Mouse (Mus musculus) hindbrain, embryonic 14.5 days (tissue): ENCODE measurements around the gene Cgnl1. TPM values are rescaled to one million over a fixed set of nuclear protein-coding genes. Genes with fewer than 3 reads are reported as not detected.
"Not testable (repeated sequence)": the region's sequence is repeated elsewhere in the genome, so short reads cannot be mapped to it uniquely, and the experiment has no call there.

ENCODE experiments used
- ATAC-seq: fragments of 200-750 bp; cut with Nextera tagmentation; 2 replicates; pipeline ENCODE4 v1.8.0; 2017; ENCODE audit warnings: moderate number of reproducible peaks, mild to moderate bottlenecking, moderate TSS enrichment, moderate library complexity; ENCODE audit not compliant: low FRiP score
- DNase-seq: peaks from one replicate; pipeline ENCODE4 v3.0.0-alpha.2; 2015; ENCODE audit warnings: low spot score
- H3K27ac ChIP-seq: fragments of 300-500 bp; sonication (generic); 2 replicates; pipeline ENCODE4 v1.5.1; 2014; ENCODE audit warnings: mild to moderate bottlenecking, moderate library complexity
- H3K27me3 ChIP-seq: fragments of 300-500 bp; sonication (generic); 2 replicates; pipeline ENCODE4 v1.6.1; 2014; ENCODE audit warnings: mild to moderate bottlenecking, low read length, mixed read lengths; ENCODE audit not compliant: control insufficient read depth, insufficient read depth
- H3K36me3 ChIP-seq: fragments of 300-500 bp; sonication (generic); replicated peaks from 2 replicates; pipeline ENCODE4 v1.6.1; 2014; ENCODE audit not compliant: control insufficient read depth, insufficient read depth
- H3K4me1 ChIP-seq: fragments of 300-500 bp; sonication (generic); replicated peaks from 2 replicates; pipeline ENCODE4 v1.6.1; 2014; ENCODE audit warnings: antibody characterized with exemption, low read length, mixed read lengths; ENCODE audit not compliant: control insufficient read depth, insufficient read depth
- H3K4me2 ChIP-seq: fragments of 300-500 bp; sonication (generic); replicated peaks from 2 replicates; pipeline ENCODE4 v1.6.1; 2014; ENCODE audit warnings: mild to moderate bottlenecking, moderate library complexity
- H3K4me3 ChIP-seq: fragments of 300-500 bp; sonication (generic); replicated peaks from 2 replicates; pipeline ENCODE4 v1.5.1; 2014; ENCODE audit warnings: mild to moderate bottlenecking, low read length
- H3K9ac ChIP-seq: fragments of 300-500 bp; sonication (generic); 2 replicates; pipeline ENCODE4 v1.6.1; 2014
- H3K9me3 ChIP-seq: fragments of 300-500 bp; sonication (generic); 2 replicates; pipeline ENCODE4 v1.6.1; 2016; ENCODE audit warnings: low read length; ENCODE audit not compliant: control insufficient read depth
- WGBS: fragments of 180-500 bp; shearing (Covaris S2); extraction: QIAGEN DNeasy Blood & Tissue Kit; methylation state at CpG from one replicate; pipeline ENCODE4 v1.1.7; 2014; 5-methylcytosine and 5-hydroxymethylcytosine counted together
- polyA plus RNA-seq: library from polyadenylated mRNA; unstranded; fragments of >200 nt; fragmentation: Nextera tagmentation; extraction: Ambion mirVana; gene quantifications from 2 replicates; pipeline ENCODE4 v1.2.1, GENCODE M21; 2014

Gene Cgnl1
- polyA plus RNA-seq, 1 experiment from 2014 or later = 7.2 TPM

DNA sequence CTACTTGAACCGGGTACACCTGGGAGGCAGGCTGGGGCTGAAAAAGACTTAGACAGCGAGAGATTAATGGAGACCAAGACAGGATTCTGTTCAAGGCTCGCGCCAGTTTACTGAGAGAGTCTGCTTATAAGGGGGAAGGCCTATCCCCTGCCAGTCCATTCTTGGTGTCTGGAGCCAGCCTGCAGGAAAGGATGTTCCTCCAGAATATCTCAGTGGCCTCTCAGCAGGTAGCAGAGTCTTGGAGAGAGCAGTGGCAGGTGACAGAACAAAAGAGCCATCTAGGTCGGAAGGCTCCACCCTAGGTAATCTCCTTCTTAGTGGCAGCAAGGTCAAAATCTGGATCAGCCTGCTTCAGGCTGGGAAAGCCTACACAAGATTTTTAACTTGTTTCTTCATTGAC, 151.3 kb downstream of the Cgnl1 start:
- H3K4me3 ChIP-seq, H3K9me3 ChIP-seq, H3K27me3 ChIP-seq, H3K36me3 ChIP-seq, H3K9ac ChIP-seq, DNase-seq, H3K4me2 ChIP-seq, H3K4me1 ChIP-seq, H3K27ac ChIP-seq, ATAC-seq: not testable (repeated sequence)
- WGBS = 89% methylated on average over 5 of the region's 5 CpGs

DNA sequence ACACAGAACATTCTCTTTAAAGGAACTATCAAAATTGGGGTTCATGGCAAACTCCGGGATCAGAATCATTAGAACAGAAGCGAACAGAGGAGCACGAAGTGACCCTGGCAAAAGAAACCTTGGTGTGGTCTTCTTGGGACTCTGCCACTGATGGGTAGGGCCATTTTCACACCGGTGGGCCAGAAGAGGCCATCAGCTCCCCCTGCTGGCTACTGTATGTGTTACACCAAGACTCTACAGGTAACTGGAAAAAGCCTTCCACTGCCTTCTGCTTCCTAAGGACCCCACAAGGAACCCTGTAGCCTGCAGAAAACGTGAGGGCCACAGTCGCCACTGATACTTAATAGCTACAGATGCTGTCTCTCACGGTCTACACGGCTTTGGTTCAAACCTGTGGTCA, 154.0 kb downstream of the Cgnl1 start:
- Histone ChIP-seq H3K4me2 (no peak overlapping the region), H3K27me3 (no peaks in the 10 kb centered on the region), H3K4me1 (no peaks in the 10 kb centered on the region), H3K27ac (no peak overlapping the region), H3K9ac (no peak overlapping the region), H3K36me3 (no peaks in the 10 kb centered on the region), H3K4me3 (no peak overlapping the region), H3K9me3 (no peaks in the 10 kb centered on the region)
- DNase-seq (no peak), ATAC-seq (no peak)
- WGBS = 51% methylated on average over 8 of the region's 8 CpGs

DNA sequence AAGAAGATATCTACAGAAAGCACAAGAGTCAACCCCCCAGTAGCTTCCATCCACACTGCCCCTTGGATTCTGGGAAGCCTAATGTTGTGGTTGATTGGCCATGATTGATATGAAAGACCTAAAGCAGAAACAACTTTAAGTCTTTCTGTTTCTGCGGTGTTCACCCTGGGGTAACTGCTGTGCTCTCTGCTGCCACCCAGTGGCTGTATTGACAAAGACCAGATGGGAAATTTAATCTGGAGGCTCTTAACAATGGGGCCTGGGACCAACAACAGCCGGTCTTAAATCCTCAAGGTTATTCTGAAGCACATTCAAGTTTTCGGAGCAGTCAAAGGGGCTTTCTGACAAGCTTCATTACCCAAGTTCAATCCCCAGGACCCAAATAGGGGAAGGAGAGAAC, 155.2 kb downstream of the Cgnl1 start:
- Histone ChIP-seq H3K27me3 (no peaks in the 10 kb centered on the region), H3K4me3 (no peak overlapping the region), H3K36me3 (no peaks in the 10 kb centered on the region), H3K4me2 (no peak overlapping the region), H3K9ac (no peak overlapping the region), H3K9me3 (no peaks in the 10 kb centered on the region), H3K27ac (no peak overlapping the region), H3K4me1 (no peaks in the 10 kb centered on the region)
- 8% methylated on average over 3 of the region's 3 CpGs for WGBS
- ATAC-seq (no peak), DNase-seq (peak; percentile 87)

DNA sequence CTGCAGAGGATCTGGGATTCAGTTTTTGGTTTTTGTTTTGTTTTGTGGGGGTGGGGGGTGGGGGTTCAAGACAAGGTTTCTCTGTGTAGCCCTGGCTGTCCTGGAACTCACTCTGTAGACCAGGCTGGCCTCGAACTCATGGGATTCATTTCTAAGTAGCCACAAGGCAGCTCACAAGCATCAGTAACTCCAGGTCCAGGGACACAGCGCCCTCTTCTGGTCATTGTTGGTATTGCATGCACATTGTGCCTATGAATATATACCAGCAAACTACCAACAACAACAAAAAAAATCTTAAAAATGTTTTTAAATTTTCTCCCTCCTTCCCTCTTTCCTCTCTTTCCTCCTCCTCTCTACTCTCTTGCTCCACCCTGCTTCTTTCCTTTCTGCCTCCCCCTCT, 156.8 kb downstream of the Cgnl1 start:
- no peaks in the 10 kb centered on the region for H3K36me3 ChIP-seq
- H3K27ac ChIP-seq = no peak overlapping the region
- no peaks in the 10 kb centered on the region for H3K9me3 ChIP-seq
- no peaks in the 10 kb centered on the region for H3K4me1 ChIP-seq
- H3K27me3 ChIP-seq = no peaks in the 10 kb centered on the region
- H3K4me2 ChIP-seq = no peak overlapping the region
- no peak overlapping the region for H3K4me3 ChIP-seq
- 20% methylated on average over 2 of the region's 2 CpGs for WGBS
- no peak for DNase-seq
- no peak overlapping the region for H3K9ac ChIP-seq
- no peak for ATAC-seq

DNA sequence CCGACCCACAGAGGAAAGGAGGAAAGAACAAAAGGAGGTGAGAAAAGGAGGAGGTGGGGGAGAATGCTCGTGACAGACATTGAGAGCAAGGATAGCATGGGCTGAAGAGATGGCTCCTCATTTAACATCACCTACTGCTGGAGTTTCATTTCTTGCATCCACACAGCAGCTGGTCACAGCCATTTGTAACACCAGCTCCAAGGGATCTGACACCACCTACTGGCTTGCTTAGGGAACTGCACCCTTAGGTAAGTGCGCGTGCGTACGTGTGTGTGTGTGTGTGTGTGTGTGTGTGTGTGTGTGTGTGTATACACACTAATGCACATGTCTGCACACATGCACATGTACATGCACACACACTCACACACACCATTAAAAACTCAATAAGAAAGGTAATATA, 158.4 kb downstream of the Cgnl1 start:
- Histone ChIP-seq H3K27ac (no peak overlapping the region), H3K9me3 (no peaks in the 10 kb centered on the region), H3K4me1 (no peaks in the 10 kb centered on the region), H3K27me3 (no peaks in the 10 kb centered on the region), H3K9ac (no peak overlapping the region), H3K4me2 (no peak overlapping the region), H3K36me3 (no peaks in the 10 kb centered on the region), H3K4me3 (no peak overlapping the region)
- no peak for DNase-seq
- WGBS = 90% methylated on average over 6 of the region's 6 CpGs
- ATAC-seq = no peak

DNA sequence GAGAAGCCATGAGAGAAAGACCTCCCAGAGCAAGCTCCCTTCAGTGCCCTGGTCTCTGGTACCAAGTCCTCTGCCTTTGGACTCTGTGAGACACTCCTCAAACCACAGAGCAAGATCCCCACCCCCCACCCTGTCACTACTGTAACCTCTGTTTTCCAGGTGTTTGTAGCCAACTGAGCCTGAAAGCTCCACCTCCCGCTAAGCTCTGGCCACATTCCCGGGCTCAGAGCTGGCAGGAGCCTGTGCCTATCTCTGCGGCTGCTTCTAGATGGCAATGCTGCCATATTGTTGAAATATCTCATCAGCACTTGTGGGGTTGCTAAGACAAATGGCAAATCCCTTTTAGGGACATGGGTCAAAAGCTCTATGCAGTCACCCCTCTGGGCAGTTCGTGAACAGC, 159.5 kb downstream of the Cgnl1 start:
- Histone ChIP-seq H3K9ac (no peak overlapping the region), H3K4me3 (no peak overlapping the region), H3K4me2 (no peak overlapping the region), H3K27me3 (no peaks in the 10 kb centered on the region), H3K9me3 (no peaks in the 10 kb centered on the region), H3K4me1 (no peaks in the 10 kb centered on the region), H3K36me3 (no peaks in the 10 kb centered on the region), H3K27ac (no peak overlapping the region)
- DNase-seq (no peak), ATAC-seq (no peak)
- WGBS = 76% methylated on average over 4 of the region's 4 CpGs

DNA sequence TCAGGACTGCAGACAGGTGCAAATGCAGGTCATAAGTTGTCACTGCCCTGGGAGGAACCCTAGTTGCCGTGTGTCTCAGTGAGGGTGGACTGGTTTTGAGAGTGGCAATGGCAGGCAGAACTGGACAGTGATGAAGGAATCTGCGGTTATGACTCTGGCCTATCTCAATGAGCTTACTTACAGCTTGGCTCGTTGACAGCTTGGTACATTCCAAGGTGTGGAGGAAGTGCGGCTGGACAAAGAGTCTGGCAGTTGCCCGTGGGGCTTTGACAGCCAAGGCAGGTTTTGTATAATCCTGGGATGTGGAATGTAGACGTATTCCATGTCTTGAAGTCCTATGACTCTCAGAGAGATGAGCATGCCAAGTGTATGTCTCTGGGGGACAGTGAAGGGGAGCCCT, 162.4 kb downstream of the Cgnl1 start:
- 86% methylated on average over 6 of the region's 6 CpGs for WGBS
- no peak for DNase-seq

DNA sequence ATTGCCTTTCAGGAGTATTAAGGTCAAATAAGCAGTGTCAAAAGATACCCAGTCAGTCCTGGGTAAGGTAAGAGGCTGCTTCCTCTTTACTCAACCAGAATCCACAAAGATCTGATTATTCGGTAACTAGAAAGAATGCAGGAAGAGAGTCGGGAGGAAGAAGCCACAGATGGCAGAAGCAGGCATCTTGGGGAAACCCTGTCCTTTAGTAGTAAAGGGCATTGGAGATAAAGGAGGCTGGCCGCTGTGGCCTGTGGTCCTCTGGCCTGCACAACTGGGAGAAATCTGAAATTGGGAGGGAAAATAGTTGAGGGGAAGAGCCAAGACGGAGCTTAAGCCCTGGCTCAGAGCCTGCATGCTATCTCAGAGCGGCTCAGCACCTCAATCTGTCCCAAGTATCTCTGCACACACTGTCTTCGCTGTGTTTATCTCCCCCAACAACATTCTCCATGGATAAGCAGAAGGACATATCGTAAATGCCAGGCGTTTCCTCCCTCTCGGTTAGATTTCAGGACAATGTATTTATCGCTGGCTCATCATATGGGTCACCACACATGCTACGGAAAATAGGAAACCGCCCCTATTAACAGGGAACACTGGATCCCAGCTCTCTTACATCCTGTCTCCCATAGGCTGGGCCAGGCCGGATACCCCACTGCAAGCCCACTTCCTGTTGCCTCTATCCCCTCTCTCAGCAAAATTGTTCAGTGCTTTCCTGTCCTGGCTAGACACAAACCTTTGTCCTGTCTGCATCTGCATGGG, 164.9 kb downstream of the Cgnl1 start:
- no peaks in the 10 kb centered on the region for H3K27me3 ChIP-seq
- H3K4me3 ChIP-seq = no peak overlapping the region
- no peak overlapping the region for H3K4me2 ChIP-seq
- DNase-seq (no peak), ATAC-seq (no peak)
- 86% methylated on average over 13 of the region's 13 CpGs for WGBS
- no peaks in the 10 kb centered on the region for H3K4me1 ChIP-seq
- no peaks in the 10 kb centered on the region for H3K36me3 ChIP-seq
- H3K9ac ChIP-seq = no peak overlapping the region
- no peak overlapping the region for H3K27ac ChIP-seq
- H3K9me3 ChIP-seq = no peaks in the 10 kb centered on the region

More for the DNA sequence above, 162.4 kb downstream of the Cgnl1 start:
- H3K36me3 ChIP-seq = no peaks in the 10 kb centered on the region
- no peak overlapping the region for H3K27ac ChIP-seq
- H3K4me2 ChIP-seq = no peak overlapping the region
- H3K4me1 ChIP-seq = no peaks in the 10 kb centered on the region
- no peak overlapping the region for H3K9ac ChIP-seq
- ATAC-seq = no peak
- H3K27me3 ChIP-seq = no peaks in the 10 kb centered on the region
- no peak overlapping the region for H3K4me3 ChIP-seq
- no peaks in the 10 kb centered on the region for H3K9me3 ChIP-seq

DNA sequence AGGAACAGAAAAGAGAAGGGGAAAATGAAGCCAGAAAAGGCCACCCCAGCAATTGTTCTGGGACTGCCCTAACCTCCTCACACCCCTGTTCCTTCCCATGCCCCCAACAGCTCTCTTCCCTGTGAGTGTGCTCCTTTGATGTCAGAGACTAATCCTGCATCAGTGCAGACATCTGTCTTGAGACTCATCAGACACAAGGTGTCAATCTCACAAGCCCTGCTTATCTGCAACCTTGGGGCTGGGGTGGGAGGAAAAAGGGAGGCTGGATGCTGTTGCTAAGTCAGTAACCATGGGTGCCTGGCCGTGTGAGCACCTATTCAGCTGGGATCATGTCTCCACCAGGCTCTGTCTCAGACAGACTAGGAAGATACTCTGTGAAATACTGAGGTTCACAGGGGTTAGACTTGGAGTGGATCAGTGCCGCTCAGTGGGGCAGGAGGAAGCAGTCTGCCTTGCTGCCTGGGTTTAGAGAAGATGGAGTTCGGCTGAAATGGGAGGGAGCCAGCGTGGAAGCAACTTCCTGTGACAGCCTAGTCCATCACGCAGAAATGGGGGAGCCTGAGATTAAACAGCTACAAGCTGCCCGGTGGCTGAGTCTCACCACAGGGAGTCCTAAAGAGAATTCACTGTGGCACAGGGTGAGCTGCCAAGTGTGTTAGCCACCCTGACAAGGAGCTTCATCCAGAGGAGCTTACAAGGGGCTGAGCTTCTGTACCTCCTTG, 166.3 kb downstream of the Cgnl1 start:
- Histone ChIP-seq H3K9ac (no peak overlapping the region), H3K27ac (no peak overlapping the region), H3K27me3 (no peaks in the 10 kb centered on the region), H3K4me2 (no peak overlapping the region), H3K9me3 (no peaks in the 10 kb centered on the region), H3K36me3 (no peaks in the 10 kb centered on the region), H3K4me1 (no peaks in the 10 kb centered on the region), H3K4me3 (no peak overlapping the region)
- ATAC-seq (no peak), DNase-seq (no peak)
- 39% methylated on average over 6 of the region's 6 CpGs for WGBS
